Mouse (Mus musculus) testis, postnatal 10 days (tissue): ENCODE results near the gene Scrg1.
"Not testable (repeated sequence)": the region's sequence is repeated elsewhere in the genome, so short reads cannot be mapped to it uniquely, and the experiment has no call there.

Experiments used
- DNase-seq: peaks from one replicate; pipeline ENCODE4 v3.0.0; 2021; ENCODE audit warnings: low spot score

Gene Scrg1

DNA sequence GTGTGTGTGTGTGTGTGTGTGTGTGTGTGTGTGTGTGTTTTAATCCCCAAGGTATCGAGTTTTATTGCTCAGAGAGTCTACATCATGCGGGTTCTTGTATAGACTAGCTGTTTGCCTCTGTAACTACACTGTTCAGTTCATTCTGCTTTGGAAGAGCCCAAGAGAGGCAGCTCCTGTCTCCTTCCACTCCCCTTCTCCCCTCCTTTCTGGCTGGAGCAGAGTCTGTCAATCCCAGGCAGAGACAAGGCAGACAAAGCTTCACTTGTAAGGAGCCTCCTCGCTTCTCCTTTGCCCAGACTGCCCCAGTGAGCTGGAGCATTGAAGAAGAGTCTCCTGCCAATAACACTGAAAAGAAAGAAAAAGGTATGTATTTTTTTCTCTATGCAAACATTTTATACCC, at the start of gene Scrg1:
Gene Scrg1, plus strand, starts transcription at position 159 of the 400 bp plus-strand sequence.
- DNase-seq: no peak

DNA sequence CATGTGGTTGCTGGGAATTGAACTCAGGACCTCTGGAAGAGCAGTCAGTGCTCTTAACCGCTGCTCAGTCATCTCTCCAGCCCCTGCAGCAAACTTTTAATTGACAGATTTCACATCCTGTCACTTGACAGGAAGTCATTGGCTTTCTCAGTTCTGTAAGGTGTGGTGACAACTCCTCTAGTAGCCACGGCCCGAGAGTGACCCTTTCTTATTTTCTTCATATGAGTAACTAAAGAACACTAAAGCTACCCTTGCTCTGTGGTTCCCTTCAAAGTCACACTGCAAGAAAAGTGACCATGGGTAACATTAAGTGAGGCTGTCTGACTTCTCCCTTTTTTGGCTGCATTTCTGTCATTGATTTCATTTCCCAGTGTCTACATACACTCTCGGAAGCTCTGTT, 49.4 kb upstream of the Scrg1 start:
- no peak for DNase-seq

DNA sequence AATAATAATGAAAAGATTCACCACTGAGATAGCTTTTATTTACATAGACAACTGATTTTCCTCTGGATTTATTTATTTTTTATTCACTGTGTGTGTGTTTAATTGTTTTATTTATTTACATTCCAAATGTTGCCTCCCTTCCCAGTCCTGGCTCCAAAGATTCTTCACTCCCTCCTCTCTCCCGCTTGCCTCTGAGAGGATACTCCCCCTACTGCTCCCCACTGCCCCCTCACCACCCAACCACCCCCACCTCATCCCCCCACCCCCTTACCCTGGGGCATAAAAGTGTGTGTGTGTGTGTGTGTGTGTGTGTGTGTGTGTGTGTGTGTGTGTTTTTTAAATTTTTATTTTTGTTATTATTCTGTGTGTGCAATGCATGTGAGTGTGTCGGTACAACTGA, 46.4 kb upstream of the Scrg1 start:
- DNase-seq: no peak

DNA sequence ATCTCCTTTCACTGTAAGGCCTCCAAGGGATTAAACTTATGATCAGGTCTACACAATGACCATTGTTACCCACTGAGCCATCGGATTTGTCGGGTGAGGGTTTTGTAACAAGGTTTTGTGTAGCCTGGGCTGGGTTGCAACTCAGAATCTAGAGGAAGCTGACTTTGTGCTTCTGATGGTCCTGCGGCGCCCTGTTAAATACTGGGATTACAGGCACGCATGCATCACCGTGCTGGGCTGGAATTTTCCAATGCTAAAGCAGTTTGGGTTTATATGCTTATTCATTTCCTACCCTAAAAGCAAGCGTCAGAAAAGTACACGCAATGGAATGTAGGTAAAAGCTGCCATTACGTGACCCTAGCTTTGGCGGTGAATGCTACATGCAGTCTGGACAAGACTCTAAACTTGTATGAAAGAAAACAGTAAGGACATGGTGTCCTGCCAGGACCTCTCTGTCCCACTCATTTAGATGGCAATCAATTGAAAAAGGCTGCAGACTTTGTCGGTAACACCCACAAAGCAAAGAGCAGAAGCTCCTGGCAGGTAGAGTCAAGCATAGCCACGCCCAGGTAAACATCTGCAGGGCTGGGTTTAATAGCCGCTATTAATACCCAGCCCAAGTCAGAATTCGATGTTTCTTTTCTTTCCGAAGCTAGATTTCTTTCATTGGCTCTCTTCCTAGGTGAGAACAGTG, 45.8 kb upstream of the Scrg1 start:
- no peak for DNase-seq

DNA sequence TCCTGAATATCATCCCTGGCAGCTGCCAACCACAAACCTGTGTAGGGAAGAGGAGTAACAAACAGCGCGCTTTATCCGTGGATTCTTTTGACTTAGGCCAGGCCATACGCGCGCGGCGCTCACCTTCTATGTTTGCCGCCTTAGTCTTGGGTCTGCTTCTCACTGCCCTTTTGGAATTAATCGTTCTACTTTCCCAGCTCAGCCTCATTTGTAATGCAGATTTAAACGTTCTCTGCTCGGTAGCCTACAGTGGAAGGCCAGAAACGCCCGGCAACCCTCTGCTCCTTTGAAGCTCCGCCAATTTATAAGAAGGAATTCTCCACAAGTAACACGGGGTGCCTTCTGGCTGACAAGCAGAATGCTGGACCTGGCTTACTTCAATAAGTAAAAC, 45.3 kb upstream of the Scrg1 start:
- DNase-seq: no peak

DNA sequence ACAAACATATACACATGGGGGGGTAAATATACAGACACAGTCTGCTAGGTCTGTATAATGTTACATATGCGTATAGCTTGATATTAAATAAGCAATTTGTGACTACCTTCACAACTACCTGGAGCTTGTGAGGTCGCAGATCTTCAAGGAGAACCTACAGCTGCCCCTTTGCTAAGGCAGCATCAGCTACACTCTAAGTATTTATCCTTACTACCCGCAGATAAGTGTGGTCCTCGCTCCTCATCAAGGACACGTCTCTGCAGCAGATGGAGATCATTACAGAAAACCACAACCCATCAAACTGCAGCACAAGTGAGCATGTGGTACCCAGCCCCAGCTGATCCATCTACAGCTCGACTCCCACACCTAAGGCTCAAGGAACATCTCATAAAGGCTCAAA, 44.4 kb upstream of the Scrg1 start:
- no peak for DNase-seq

DNA sequence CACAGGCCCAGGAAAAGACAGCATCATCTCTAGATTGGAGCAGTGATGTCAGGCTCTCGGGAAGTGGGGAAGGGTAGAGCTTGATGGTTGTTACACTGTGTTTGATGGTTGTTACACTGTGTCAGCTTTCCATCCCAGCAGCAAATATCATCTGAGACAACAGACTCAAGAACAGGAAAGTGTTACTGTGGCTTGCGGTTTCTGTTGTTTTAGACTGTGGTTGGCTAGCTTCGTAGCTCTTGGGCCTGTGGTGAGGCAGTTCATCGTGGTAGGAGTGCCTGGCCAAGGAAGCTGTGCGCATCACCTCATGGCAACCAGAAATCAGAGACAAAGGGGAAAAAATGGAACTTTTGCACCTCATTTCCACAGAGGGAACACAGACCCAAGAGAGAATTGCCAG, 38.9 kb upstream of the Scrg1 start:
- DNase-seq: no peak

DNA sequence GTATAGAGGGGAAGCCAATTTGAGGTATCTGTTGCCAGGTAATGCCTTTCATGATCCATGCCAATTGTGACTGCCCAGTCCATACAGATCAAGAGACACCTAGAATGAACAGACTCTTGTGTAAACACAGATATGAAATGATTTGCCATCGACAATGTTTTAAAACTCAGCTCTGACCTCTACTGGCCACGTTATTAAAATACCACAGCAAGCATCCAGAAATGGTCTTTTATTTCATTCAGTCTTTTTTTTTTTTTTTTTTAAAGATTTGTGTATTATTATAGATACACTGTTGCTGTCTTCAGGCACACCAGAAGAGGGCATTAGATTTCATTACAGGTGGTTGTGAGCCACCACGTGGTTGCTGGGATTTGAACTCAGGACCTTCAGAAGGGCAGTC, 29.6 kb upstream of the Scrg1 start:
- DNase-seq: no peak

DNA sequence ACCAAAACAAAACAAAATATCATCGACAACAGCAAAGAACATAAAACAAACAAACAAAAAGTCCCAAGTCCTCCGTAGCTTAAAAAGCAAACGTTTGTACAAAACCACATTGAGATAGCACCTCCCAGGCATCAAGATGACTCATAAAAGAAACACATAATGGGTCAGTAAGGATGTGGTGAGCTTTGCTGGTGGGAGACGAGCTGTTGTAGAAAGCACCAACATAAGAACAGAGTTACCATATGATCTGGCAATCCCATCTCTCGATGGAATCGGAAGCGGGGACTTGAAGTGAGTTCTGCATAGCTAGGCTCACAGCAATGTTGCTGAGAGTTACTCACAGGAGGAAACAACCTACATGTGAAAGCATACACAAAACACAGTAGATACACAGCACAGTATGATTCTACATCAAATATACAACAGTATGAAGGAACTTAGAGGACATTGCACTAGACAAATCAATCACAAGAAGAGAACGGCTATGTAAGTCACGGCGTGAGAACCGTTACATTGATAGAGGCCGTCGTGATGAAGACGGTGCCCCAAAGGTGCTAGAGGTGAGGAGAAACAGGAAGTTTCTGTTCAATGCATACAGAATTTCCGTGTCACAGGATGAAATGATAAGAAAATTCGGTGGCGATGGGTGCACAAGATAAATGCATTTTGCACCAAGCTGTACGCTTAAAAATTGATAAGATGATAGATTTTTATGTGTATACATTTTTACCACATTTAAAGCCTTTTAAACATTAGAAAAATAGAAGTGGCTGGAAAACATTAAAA, 27.9 kb upstream of the Scrg1 start:
- no peak for DNase-seq

DNA sequence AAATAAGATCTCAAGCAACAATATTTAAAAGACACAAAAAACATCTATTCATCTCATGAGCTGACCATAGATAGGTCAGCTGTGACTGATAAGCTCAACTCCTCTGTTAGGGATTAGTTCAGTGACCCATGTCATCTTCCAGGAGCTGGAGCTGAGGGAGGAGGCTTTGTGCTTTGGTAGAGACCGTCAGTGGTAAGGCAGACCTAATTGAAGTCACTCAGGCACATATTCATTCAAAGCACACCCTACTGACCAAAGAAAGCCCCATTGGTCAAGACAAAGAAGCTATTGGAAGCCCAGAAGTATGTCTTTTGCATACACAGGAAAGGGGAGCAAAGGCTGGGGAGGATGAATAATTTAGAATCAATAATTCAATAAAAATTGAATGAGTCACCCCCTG, 27.2 kb upstream of the Scrg1 start:
- no peak for DNase-seq

DNA sequence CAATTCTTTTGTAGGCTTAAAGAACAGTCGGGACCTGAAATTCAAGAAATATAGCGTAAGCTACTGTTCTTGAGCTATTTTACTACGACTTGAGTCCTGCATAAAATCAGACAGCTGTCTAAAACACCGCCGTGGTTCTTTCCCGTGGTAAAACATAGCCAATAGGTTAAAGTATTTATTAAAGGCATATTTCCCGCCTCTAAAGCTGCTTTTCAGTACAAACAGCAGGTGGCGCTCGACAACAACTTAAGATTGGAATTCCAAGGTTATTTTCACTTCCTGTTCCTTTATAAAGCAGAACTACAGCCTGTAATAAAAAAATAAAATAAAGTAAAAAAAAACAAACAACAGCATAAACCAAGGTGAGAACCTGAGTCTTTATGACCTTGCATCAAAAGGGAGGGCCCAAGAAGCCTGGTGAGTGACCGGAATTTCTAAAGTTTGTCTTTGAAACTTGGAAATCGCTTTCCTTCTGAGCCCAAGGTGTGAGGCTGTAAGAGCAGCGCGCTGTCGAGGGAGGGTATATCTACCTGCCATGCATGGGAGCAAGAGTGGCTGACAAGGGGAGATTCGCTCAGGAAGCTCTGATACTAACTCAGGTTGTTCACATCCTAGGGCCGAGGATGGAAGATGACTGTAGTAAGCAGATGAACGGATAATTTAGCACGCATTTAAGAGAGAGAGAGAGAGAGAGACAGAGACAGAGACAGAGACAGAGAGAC, 26.4 kb upstream of the Scrg1 start:
- DNase-seq: peak; percentile 88

DNA sequence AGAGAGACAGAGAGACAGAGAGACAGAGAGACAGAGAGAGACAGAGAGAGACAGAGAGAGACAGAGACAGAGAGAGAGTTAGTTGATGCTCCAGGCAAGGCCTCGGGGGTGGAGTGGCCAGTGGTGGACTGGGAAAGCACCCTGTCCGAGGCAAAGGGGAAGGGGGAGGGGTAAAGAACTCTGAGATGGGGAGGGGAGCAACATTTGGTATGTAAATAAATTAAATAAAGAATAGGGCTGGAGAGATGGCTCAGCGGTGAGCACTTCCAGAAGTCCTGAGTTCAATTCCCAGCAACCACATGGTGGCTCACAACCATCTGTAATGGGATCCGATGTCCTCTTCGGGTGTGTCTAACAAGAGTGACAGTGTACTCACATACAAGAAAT, 25.8 kb upstream of the Scrg1 start:
- not testable (repeated sequence) for DNase-seq

DNA sequence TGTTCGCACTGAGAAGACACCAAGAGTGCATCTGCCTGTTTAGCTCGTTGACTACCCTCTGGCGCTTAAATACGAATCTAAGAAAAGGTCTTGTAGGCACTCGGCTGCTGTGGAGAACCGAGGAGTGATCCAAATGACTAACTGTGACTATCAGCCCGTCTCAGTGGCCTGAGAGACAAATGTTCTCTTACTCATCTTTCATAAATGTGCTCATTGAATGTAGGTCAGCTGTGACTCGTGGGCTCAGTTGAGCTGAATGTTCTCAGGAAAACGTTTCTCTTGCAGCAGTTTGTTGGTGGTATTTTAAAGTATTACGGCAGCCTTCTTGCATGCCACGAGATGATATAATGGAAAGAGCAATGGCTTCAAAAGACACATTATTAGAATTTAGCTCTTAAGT, 24.8 kb upstream of the Scrg1 start:
- no peak for DNase-seq

DNA sequence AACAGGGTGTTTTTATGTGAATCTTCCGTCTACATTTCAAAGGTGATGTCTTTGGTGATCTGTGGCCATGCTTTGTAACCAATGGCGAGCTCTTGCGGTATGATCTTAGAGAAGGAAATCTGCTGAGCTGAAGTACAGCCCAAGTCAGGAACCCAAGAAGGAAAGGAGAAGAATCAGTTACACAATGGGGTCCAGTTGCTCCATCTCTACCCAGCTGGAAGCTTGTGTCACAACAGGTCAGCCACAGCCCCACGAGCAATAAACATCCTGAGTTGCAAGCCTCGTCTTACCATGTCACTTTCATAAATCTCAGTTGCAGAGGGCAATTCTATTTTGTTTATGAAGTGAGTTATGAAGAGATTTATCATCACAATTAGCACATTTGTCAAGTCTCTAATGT, 22.9 kb upstream of the Scrg1 start:
- DNase-seq: no peak

DNA sequence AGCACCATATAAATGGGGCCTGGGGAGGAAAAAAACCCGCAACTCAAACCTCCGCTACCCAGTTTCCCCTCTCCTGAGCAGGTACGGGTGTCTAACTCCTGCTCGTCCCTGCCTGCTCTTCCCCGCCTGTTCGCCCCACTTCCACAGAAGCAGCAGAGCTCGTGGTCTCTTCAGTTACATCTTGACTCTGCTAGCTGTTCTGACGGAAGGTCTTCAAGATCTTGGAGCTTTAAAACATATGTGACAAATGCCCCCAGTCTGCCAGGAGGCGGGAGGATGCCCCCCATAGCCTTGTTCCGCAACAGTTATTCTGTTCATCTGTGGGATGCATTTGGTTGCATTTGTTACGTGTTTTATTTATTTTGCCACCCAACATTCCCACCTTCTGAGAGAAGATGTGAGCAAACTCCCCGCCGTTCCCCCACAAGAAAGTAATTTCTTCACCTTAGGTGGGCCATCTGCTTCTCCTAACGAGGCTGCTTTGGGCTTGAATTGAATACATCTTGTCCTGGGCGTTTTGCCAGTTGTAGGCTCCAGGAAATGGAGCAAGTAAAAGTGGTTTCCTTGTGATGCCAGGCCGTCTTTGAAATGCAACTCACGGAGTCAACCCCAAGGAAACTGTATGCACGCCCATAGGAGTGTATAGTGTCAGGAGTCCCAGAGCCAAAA, 19.8 kb upstream of the Scrg1 start:
- DNase-seq: peak; percentile 48

DNA sequence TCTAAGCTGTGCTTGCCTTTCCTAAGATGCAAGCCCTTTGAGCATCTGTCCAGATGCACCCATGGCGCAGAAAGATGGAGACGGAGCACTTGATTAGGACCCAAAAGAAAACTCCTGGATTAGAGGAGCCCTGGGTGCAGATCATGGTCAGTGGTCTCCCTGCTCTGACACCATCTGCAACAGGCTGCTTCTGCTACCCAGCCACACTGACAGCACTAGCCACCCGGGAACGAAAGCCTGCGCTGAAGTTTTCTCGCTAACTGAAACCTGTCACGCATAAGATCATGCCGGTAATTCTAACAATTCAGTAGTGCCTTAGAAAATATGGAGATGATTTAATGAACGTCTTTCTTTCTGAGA, 19.3 kb upstream of the Scrg1 start:
- no peak for DNase-seq

DNA sequence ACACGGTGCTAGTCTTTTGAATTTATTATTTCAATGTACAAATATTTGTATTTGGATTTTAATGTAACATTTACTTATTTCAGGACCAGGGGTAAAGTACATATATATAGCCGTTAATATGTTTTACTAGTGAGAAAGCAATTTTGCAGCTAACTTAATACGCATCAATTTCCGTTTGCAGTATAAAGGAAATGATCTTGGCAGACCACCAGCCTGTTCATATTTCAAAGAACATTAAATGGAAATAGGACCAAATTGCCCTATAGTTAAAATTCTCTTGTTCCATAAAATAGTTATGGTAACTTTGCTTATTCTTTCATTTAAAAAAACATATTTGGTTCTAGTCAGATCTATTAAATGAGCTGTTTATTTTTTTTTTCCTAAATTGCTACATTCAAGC, 14.6 kb upstream of the Scrg1 start:
- no peak for DNase-seq

DNA sequence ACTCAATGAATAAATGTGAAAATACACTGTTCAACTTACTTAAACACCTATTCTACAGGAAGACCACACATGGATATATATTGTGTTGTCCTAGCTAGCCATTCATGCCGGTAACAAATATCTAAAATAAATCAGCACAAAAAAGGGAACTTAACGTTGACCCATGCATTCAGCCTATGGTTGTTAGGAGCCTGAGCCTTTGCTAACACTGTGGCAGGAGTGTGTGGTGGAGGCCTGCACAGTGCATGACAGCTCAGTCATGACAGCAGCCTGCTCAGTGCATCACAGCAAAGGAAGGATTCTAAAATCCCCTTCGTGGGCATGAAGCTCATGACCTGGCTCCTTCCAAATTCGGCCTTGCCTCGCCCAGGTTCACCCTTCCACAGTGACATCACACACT, 14.2 kb upstream of the Scrg1 start:
- no peak for DNase-seq

DNA sequence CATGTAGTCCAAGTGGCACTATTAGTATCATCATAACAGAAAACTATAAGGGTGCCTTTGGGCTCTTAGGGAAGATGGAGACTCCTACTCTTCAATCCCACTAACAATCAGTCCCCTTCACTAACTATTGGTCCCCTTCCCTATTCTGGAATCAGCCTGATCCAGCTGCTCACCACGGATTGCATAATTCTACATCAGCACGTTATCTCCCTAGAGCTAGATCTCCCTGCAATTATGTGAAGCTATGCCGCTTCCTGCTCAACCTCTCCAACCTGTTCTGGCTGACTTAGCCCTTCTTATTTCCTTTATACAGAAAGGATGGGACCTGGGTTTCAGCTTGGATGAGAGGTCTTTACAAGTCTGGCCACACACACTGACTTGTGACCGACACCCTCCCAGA, 12.4 kb upstream of the Scrg1 start:
- no peak for DNase-seq

DNA sequence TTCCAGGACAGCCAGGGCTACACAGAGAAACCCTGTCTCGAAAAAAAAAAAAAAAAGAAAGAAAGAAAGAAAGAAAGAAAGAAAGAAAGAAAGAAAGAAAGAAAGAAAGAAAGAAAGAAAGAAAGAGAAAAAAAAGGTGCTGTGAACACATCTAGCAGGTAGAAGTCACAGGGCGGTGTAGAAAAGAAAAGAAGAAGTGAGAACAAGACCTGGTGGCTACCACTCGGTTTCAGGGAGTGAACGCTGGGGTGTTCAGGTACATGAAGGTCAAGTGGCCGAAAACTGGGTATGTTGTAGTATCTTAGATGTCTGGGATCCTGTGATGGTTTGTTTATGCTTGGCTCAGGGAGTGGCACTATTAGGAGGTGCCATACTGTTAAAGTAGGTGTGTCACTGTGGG, 9.8 kb upstream of the Scrg1 start:
- DNase-seq: not testable (repeated sequence)

DNA sequence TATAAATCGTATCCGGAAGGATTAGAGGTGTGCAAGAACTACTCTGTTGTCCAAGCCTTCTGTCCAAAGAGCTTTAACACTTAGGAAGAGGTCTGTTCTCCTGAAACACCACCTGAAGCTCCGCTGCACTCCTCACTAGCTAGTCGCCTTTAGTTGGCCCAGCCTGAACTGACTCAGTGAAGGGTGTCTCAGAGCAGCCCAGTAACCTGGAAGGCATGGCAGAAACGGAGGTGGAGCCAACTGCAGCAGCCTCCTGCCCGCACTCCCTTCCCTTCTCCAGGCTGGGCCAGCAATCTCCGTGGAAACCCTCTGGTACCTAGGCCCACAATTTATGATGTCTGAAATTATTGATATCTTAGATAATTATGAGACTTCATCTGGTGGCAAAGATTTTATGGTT, 5.0 kb upstream of the Scrg1 start:
- no peak for DNase-seq

DNA sequence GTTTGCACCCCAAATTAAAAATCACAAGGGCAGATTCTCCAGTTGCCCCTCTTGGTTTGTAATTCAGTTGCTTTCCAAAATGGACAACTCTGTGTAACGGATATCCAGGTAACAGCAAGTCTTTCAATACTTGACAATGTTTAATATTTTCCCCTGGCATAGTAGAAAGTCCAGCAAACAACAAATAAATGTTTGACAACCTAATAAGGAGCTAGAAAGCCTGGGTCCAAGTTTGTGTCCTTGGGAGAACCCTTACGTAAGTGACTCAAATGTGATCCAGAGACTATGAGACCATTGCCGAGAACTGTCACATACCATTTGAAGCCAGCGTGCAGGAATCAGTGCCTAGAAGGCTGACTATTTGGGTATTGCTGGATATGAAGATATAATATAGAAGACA, 3.8 kb upstream of the Scrg1 start:
- DNase-seq: no peak

DNA sequence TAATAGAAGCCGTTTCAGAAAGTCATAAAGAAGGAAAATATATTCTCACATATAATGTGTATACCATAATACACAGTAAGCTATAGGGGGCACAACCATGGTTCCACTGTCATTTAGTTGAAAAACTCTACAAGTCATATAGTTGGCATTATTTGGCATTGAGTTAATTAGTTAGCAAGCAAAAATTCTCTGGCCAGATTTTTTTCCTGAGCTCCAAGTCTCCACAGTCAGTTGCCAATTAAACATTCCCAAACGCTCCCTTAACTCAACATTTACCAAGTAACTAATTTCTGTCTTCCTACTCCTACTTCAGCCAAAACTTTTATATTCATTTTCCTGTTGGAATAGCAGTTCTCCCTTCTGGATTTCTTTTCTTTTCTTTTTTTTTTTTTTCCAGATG, 2.4 kb upstream of the Scrg1 start:
- DNase-seq: no peak
